In genomic region chr4:125959426-125959825, GRCm38 (mm10) we compare ENCODE assay signal across 16 mouse cellular contexts.
"Had no signal": no experiment of that assay in that cellular context is flagged by ENCODE, and none has a peak within 500 bp of the region (broad histone marks: within the 10 kb centered on the region; RNA-seq: fewer than 3 reads in every experiment).

No protein-coding gene starts in this region.

- H3K9ac ChIP-seq: liver, postnatal 0 days; lung, embryonic 15.5 days; midbrain, embryonic 13.5 days; midbrain, embryonic 15.5 days; neural tube, embryonic 12.5 days; stomach, embryonic 15.5 days had no signal

- DNase-seq: liver, postnatal 0 days; lung, adult 2 months; lung, postnatal 14 days; lung, postnatal 36 days; right cerebral cortex, postnatal 14 days; thymus, postnatal 14 days; thymus, postnatal 36 days had no signal

- H3K4me1 ChIP-seq: lung, embryonic 15.5 days; stomach, embryonic 15.5 days had no signal

- H3K36me3 ChIP-seq: lung, embryonic 15.5 days; midbrain, embryonic 13.5 days; midbrain, embryonic 15.5 days; neural tube, embryonic 12.5 days; stomach, embryonic 15.5 days had no signal

- H3K4me2 ChIP-seq: lung, embryonic 15.5 days; midbrain, embryonic 11.5 days; midbrain, embryonic 13.5 days; midbrain, embryonic 15.5 days; neural tube, embryonic 12.5 days; stomach, embryonic 15.5 days had no signal

- H3K27ac ChIP-seq: lung, embryonic 15.5 days; macrophage; midbrain, embryonic 13.5 days; midbrain, embryonic 15.5 days; neural tube, embryonic 12.5 days; stomach, embryonic 15.5 days; stomach, postnatal 0 days had no signal

- H3K4me3 ChIP-seq: lung, embryonic 15.5 days; midbrain, embryonic 13.5 days; midbrain, embryonic 15.5 days; neural tube, embryonic 12.5 days; stomach, embryonic 15.5 days had no signal

- H3K27me3 ChIP-seq: lung, embryonic 15.5 days; midbrain, embryonic 15.5 days; neural tube, embryonic 12.5 days; stomach, embryonic 15.5 days had no signal

- ATAC-seq: liver, postnatal 0 days; lung, postnatal 0 days; midbrain, embryonic 13.5 days; midbrain, embryonic 15.5 days had no signal

- H3K9me3 ChIP-seq: lung, embryonic 15.5 days; midbrain, embryonic 13.5 days; midbrain, embryonic 15.5 days; neural tube, embryonic 12.5 days; stomach, embryonic 15.5 days had no signal
